Mouse (Mus musculus) liver, postnatal 0 days (tissue): ENCODE results near the gene Rxfp4. TPM values are rescaled to one million over a fixed set of nuclear protein-coding genes. Genes with fewer than 3 reads are reported as not detected.

Source experiments
- ATAC-seq: fragments of 200-750 bp; cut with Nextera tagmentation; 2 replicates; pipeline ENCODE4 v1.8.0; 2017; ENCODE audit warnings: mild to moderate bottlenecking, moderate library complexity
- DNase-seq: peaks from one replicate; pipeline ENCODE4 v3.0.0-alpha.2; 2016
- H3K27ac ChIP-seq: fragments of 300-500 bp; sonication (generic); 2 replicates; pipeline ENCODE4 v1.5.1; 2014; ENCODE audit warnings: antibody characterized with exemption, moderate library complexity, mild to moderate bottlenecking, low read depth
- H3K27me3 ChIP-seq: fragments of 300-500 bp; sonication (generic); 2 replicates; pipeline ENCODE4 v1.6.1; 2014; ENCODE audit warnings: low read length, control low read depth, mixed read lengths; ENCODE audit not compliant: insufficient read depth
- H3K36me3 ChIP-seq: fragments of 300-500 bp; sonication (generic); replicated peaks from 2 replicates; pipeline ENCODE4 v1.6.1; 2014; ENCODE audit warnings: mild to moderate bottlenecking, control low read depth, low read length, moderate library complexity, mixed read lengths; ENCODE audit not compliant: insufficient read depth
- H3K4me1 ChIP-seq: fragments of 300-500 bp; sonication (generic); 2 replicates; pipeline ENCODE4 v1.6.1; 2014; ENCODE audit warnings: antibody characterized with exemption, mild to moderate bottlenecking, control low read depth; ENCODE audit not compliant: insufficient read depth
- H3K4me2 ChIP-seq: fragments of 300-500 bp; sonication (generic); 2 replicates; pipeline ENCODE4 v1.6.1; 2014; ENCODE audit warnings: low read depth, mild to moderate bottlenecking, low read length, moderate library complexity, mixed read lengths
- H3K4me3 ChIP-seq: fragments of 300-500 bp; sonication (generic); 2 replicates; pipeline ENCODE4 v1.5.1; 2014; ENCODE audit warnings: low read depth, low read length
- H3K9ac ChIP-seq: fragments of 300-500 bp; sonication (generic); replicated peaks from 2 replicates; pipeline ENCODE4 v1.6.1; 2014; ENCODE audit warnings: mild to moderate bottlenecking, moderate library complexity
- H3K9me3 ChIP-seq: fragments of 300-500 bp; sonication (generic); 2 replicates; pipeline ENCODE4 v1.6.1; 2016; ENCODE audit warnings: mild to moderate bottlenecking, control low read depth, low read length, mixed read lengths
- CTCF ChIP-seq: sonication (generic); IDR thresholded peaks from 2 replicates; pipeline ENCODE4 v1.5.1; 2016; ENCODE audit warnings: antibody characterized with exemption, low read depth
- EP300 ChIP-seq: IDR thresholded peaks from 2 replicates; pipeline ENCODE4 v1.6.1; 2016; ENCODE audit warnings: antibody characterized with exemption, low read depth, mild to moderate bottlenecking
- WGBS: fragments of 180-500 bp; shearing (Covaris S2); extraction: QIAGEN DNeasy Blood & Tissue Kit; methylation state at CpG from one replicate; pipeline ENCODE4 v1.1.7; 2014; ENCODE audit not compliant: insufficient replicate concordance; 5-methylcytosine and 5-hydroxymethylcytosine counted together
- polyA plus RNA-seq: library from polyadenylated mRNA; unstranded; fragments of >200 nt; fragmentation: Nextera tagmentation; extraction: Ambion mirVana; gene quantifications from 2 replicates; pipeline ENCODE4 v1.2.1, GENCODE M21; 2015

The Rxfp4 gene
- polyA plus RNA-seq, 1 experiment from 2014 or later: not detected

DNA sequence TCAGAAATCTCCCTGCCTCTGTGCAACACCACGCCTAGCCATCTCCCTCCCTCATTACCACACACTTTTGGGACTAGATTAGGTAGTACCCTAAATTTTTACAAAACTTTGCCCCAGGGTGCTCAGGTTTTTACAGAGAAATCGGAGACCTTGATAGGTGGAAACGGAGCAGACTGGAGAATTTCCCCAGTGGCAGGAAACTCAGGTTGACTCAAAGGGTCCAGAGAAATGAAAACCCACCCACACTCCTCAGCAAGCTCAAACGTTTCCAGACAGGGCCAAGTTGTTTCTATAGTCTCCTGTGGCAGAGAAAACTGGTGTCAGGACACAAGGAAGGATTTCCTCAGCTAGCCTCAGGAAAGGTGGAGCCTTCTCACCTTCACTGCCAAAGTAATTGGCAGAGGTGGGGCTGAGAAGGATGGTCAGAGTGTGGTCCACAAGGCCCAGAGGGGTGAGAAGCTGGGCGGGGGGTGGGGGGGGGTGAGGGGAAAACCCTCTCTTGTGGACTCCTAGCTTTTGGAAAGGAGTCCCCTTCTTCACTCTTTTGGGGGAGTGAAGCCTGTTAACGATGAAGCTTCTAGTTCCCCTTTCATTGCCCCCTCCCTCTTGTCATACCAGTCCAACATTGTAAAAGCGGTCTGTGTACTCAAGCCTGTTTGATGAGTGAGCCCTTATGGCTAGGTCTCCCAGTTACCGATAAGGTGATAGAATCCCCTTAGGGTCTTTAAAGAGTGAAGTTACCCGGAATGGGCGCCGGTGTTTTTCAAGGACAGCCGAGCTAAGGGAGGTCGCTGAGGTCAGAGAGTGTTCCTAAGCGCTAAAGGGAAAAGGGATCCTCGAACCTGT, 32.6 kb downstream of the Rxfp4 start:
- peak overlapping the region; percentile 94 for H3K27ac ChIP-seq
- TF ChIP-seq EP300: no peak
- TF ChIP-seq CTCF: no peak
- peak overlapping the region; percentile 100 for H3K4me2 ChIP-seq
- H3K9me3 ChIP-seq: no peaks in the 10 kb centered on the region
- H3K4me3 ChIP-seq: peak overlapping the region; percentile 89
- H3K27me3 ChIP-seq: no peaks in the 10 kb centered on the region
- peak overlapping the region; percentile 94 for H3K9ac ChIP-seq
- 16% methylated on average over 14 of the region's 15 CpGs for WGBS
- H3K4me1 ChIP-seq: peaks cover 67% of the 10 kb centered on the region
- ATAC-seq (no peak), DNase-seq (no peak)
- 0 out of 2 replicates have a peak, but pooled peaks cover 8% of the 10 kb centered on the region for H3K36me3 ChIP-seq

DNA sequence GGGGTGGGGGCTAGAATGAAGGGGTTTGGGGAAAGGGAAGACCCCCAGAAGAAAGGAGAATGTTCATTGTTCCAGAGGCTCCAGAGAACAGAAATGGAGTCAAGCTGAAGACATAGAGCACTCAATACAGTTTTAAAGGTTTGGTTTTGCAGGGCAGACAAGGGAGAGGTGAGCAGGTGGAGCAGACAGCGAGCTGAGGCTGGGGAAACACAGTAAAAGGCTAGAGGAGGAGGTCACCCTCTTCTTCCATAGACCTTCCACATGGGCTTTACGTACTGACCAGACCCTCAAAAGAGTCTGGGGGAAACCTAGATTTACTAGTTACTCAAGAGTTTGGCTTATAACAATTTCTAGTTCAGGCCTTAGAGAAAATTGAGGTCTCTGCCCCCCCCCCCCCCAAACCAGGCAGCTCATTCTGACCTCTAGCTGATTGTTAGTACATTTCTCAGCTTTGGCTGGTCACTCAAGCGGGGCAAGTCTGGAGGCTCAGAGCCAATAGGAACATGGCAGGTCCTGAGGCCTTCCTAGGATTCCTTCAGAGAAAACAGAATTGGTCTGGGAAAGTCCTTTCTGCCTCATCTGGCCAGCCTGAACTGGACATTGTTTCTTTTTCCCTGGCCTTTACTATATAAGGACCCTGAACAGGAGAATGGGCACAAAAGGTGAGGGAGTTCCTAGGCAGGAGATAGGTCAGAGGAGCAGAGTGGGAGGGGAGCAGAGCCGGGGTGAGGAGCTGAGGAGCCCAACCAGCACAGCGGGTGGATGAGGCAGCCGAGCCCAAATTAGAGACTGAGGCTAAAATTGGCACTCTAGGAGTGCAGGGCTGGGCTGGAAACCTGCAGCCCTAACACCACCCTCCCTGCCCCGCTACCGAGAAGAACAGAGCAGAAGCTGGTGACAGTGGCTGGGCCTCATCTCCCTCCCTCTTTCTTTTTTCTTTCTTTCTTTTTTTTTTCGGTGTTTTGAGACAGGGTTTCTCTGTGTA, 33.5 kb downstream of the Rxfp4 start:
- no peak for ATAC-seq

DNA sequence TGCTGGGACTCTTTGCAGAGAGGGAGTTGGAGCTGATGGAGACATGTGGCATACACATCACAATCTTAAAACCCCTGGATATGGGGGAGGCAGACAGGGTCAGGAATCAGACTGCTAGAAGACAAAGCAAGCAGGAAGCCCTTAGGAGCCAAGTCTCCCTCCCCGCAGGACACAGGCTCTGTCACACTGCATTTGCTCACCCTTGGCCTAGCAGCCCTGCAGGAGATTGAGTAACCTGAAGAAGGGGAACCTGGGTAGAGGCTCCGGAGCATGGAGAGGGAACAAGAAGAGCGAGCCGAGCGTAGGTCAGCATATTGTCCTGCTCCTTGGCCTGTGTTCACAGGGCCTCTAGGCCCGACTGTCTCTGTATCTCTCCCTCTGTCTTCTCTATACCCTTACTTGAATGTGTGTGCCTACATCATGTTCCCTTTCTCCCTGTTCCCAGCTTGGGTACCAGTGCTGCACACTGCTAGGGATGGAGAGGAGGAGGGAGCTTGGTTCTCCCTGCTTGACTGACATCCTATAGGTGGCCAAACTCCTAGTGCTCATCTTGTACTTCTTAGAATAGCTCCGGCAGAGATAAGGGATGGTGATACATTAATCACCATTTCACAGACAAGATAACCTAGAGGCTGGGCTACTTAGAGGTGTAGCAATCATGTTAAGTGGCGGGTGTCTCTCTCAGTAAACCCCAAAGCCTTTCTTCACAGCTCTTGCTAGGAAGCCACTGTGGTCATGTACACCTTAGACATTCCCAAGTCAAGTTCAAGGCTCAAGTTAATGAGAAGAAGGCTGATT, 34.7 kb downstream of the Rxfp4 start:
- WGBS: 54% methylated on average over 8 of the region's 8 CpGs
- Histone ChIP-seq H3K4me1 (peaks cover 49% of the 10 kb centered on the region), H3K4me3 (no peak overlapping the region), H3K27me3 (no peaks in the 10 kb centered on the region), H3K9me3 (no peaks in the 10 kb centered on the region), H3K9ac (no peak overlapping the region), H3K4me2 (peak overlapping the region; percentile 7; the same call in 1 of the 2 replicates), H3K27ac (peak overlapping the region; percentile 44; the same call in 1 of the 2 replicates), H3K36me3 (no peaks in the 10 kb centered on the region)
- peak; percentile 51 for DNase-seq
- TF ChIP-seq CTCF (no peak), EP300 (no peak)
- ATAC-seq: peak; percentile 18; the same call in 1 of the 2 replicates

More for the DNA sequence above, 33.5 kb downstream of the Rxfp4 start:
- no peak for TF ChIP-seq EP300
- no peak for TF ChIP-seq CTCF
- Histone ChIP-seq H3K27ac (0 out of 2 replicates have a peak overlapping the region, but pooled peaks have one; percentile 5), H3K4me2 (peak overlapping the region; percentile 100; the same call in 1 of the 2 replicates), H3K4me3 (no peak overlapping the region), H3K4me1 (peaks cover 58% of the 10 kb centered on the region), H3K36me3 (no peaks in the 10 kb centered on the region), H3K27me3 (no peaks in the 10 kb centered on the region), H3K9ac (no peak overlapping the region), H3K9me3 (no peaks in the 10 kb centered on the region)
- DNase-seq: no peak
- 58% methylated on average over 9 of the region's 9 CpGs for WGBS

DNA sequence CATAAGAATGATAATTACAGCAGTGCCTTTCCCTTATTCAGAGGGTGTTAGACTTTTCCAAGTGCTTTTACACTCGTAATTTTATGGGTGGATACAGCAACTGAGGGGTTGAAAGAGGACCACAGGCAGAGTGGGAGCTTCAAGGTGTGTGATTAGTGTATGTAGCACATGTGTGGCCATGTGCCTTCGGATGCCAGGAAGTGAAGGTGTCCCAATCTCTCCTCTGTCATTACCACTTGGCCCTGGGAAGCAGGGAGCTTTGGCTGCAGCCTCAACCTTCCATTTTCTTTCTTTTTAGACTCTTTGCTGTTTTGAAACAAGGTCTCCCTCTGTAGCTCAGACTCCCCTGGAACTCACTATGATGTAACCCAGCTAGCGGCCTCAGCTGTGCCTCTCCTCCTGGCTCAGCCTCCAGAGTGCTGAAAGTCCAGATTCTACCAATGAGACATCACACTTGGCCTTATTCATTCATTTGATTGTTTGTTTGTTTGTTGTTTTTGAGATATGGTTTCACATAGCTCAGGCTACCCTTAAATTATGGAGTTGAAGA, 35.9 kb downstream of the Rxfp4 start:
- TF ChIP-seq CTCF (no peak), EP300 (no peak)
- Histone ChIP-seq H3K9me3 (no peaks in the 10 kb centered on the region), H3K4me1 (peaks cover 40% of the 10 kb centered on the region), H3K4me3 (no peak overlapping the region), H3K27ac (no peak overlapping the region), H3K4me2 (peak overlapping the region; percentile 37), H3K9ac (0 out of 2 replicates have a peak overlapping the region, but pooled peaks have one; percentile 11), H3K27me3 (no peaks in the 10 kb centered on the region), H3K36me3 (no peaks in the 10 kb centered on the region)
- ATAC-seq (no peak), DNase-seq (no peak)
- 59% methylated on average over 3 of the region's 3 CpGs for WGBS

DNA sequence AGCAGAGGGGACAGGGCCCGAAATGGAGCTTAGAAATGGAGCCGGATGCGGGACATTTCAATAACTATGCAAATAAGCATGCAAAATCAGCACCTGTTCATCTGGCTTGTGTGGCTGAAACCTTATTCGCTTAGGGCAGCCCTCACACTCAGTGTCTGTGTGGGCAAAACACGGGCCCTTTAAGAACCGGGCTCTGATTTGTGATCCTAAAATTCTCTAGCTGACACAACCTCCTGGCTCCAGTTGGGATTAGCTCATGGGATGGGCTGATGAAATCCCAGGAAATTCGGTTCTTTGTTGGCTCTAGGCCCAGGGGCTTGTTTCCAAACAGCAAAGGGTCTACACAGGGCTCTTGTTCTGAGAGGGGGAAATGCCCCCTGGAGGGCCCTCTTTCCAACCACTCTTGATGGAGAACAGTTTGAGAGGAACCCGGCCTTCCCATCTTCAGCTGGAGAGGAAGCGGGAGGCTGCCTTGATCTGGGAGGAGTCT, 37.0 kb downstream of the Rxfp4 start:
- WGBS: 64% methylated on average over 9 of the region's 9 CpGs
- H3K27ac ChIP-seq: no peak overlapping the region
- H3K4me3 ChIP-seq: no peak overlapping the region
- H3K4me2 ChIP-seq: peak overlapping the region; percentile 37; the same call in 1 of the 2 replicates
- H3K27me3 ChIP-seq: no peaks in the 10 kb centered on the region
- no peak for TF ChIP-seq CTCF
- TF ChIP-seq EP300: no peak
- no peaks in the 10 kb centered on the region for H3K36me3 ChIP-seq
- peak; percentile 54 for ATAC-seq
- H3K4me1 ChIP-seq: peaks cover 34% of the 10 kb centered on the region
- no peaks in the 10 kb centered on the region for H3K9me3 ChIP-seq
- peak; percentile 52 for DNase-seq
- H3K9ac ChIP-seq: no peak overlapping the region
